Mouse (Mus musculus): Measurements from ENCODE around the gene Ccdc30. TPM values are rescaled to one million over a fixed set of nuclear protein-coding genes. Genes with fewer than 3 reads are reported as not detected.

Ccdc30 gene
- 7.8 TPM for polyA plus RNA-seq (2017; shearing (Covaris generic))

DNA sequence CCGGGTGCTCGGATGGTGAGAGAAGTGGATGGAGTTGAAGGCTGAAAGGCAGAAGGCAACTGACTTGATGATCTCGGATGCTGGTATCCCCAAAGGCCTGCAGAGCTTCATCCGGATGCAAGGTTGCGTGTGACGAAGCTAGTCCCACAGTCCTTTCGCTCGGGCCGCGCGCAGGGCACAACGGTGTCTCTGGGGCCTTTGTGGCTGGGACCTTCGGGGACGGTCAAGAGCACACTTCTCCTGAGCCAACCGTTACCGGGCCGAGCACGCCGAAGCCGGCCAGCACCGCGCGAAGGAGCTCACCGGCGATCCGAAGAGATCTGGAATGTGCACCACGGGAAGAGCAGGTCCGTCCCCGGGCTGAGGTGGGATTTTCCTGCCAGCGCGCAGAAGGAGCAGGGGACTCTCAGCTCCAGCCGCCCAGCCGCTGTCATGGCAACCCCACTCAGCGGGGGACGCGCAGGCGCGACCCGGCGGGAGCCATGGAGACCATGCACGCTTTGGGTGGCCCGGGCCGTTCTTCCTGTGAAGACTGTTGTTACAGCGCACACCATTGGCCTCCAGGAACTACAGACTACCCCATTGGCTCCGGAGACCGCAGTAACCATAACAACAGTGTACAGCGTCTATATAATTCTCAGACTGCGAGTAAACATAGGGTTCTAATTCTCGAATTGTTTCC, at the start of gene Ccdc30:
Gene Ccdc30, minus strand, starts transcription at position 450 of the 682 bp plus-strand sequence.

DNA sequence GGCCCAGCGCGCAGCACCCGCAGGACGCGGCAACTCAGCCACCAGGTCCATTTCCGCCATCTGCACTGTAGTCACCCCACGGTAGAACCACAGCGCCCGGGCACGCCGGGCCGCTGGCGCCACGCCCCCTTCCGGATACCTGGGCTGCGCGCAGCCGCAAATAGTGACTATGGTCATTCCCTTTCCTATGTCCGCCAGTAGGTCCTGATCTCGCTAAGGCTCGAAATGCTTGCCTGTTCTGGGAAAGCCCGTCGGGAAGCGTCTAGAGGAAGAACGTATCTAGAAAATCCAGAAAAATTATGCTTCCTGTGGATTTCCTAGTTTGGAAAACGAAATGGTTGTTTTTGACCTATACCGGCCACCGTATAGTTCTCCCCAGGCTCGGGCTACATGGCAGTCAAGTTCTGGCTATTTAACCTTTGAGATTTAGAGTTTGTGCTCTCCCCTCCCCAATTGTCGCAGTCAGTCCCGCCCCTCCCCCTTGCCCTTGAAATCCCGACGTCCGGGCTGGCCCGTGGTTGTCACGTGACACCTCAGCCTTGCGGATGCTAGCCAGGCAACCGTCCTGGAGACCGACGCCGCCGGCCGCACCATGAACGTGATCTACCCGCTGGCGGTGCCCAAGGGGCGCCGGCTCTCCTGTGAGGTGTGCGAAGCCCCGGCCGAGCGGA, 7.1 kb upstream of the Ccdc30 start, which contains the start of the genes Ppcs and Zmynd12:
Gene Ppcs, minus strand, starts transcription at position 127 of the 671 bp plus-strand sequence.
Gene Zmynd12, plus strand, starts transcription at position 521 of the 671 bp plus-strand sequence.

DNA sequence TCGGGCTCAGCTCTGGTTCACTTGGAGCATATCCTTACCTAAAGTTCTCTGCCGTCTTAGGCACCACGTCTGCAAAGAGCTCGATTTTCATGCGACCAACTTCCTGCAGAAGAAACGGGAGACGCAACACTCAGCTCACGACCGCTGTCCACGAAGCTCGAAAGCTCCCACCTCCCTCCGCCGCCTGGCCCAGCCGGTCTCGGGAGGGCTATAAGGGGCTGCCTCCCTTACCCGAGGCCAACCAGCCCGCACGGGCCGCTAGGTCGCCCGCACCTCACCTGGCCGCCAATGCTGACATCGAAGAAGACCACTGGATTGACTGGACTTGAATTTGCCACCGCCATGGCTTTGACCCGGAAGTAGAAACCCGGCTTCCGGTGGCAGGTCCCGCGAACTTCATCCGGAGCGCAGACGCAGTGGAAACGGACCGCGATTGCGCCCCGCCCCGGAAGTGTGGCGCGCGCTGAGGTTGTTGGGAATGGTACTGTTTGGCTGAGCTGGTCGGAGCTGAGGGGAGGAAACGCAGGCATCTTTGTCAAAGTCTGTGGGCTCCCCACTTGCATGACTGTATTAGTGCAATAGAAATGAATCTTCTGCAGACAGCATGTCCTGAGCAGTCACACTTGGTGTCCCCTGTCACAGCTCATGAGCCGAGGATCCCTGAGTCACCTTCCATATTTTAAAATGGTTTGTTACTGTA, 95.0 kb downstream of the Ccdc30 start, which contains the start of gene Ppih:
Gene Ppih, minus strand, starts transcription at position 416 of the 700 bp plus-strand sequence.

DNA sequence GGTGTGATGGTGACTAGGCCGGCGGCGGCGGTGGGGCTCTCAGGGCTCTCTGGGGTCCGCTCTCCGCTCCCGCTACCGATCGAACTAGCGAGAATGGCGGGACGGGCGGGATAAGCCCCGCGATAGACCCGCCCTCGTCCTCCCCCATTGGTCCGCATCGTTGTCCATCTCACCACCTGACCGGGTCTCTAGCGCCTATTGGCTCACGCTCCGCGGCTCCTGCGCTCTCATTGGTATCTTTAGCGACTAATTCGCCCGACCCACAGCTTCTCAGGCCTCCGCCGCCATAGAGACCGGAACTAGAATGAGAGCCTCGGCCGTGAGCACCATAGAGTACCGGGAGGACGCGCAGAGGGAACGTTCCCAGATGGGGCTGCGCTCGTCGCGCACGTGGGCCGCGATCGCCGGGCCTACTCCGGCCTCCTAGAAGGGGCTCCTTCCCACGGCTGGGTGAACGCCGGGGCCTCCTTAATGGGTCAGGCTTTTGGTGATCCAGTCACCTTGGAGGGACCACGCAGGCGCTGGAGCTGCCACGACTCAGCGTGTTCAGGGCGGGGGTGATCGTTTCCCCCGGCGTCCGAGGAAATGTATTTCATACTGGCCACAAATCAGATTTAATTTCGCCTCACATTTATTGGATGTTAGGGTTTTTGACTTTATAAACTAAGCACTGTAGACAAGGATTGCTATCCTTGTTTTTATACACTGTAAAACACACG, 120.7 kb downstream of the Ccdc30 start, which contains the start of gene Ybx1:
Gene Ybx1, minus strand, starts transcription at position 190 of the 719 bp plus-strand sequence.

Other genes starting within 250 kb of the Ccdc30 start
- gene Zfp691, start 241.3 kb downstream of the Ccdc30 start, polyA plus RNA-seq (2017; shearing (Covaris generic)) = 3.4 TPM
- 0.57 TPM for gene Ermap, start 225.5 kb downstream of the Ccdc30 start, polyA plus RNA-seq (2017; shearing (Covaris generic))
- gene Svbp, start 220.2 kb downstream of the Ccdc30 start, polyA plus RNA-seq (2017; shearing (Covaris generic)) = 70.2 TPM
- 0.20 TPM for gene Tmem269, start 197.3 kb downstream of the Ccdc30 start, polyA plus RNA-seq (2017; shearing (Covaris generic))
- gene AU022252, start 182.8 kb downstream of the Ccdc30 start, polyA plus RNA-seq (2017; shearing (Covaris generic)) = 16.9 TPM
- gene P3h1, start 182.6 kb downstream of the Ccdc30 start, polyA plus RNA-seq (2017; shearing (Covaris generic)) = 1.2 TPM
- gene Cldn19, start 160.1 kb downstream of the Ccdc30 start, polyA plus RNA-seq (2017; shearing (Covaris generic)) = not detected
- gene Ybx1, start 120.9 kb downstream of the Ccdc30 start, polyA plus RNA-seq (2017; shearing (Covaris generic)) = 56.4 TPM
- 44.0 TPM for gene Ppih, start 95.0 kb downstream of the Ccdc30 start, polyA plus RNA-seq (2017; shearing (Covaris generic))
- gene Ppcs, start 6.9 kb upstream of the Ccdc30 start, polyA plus RNA-seq (2017; shearing (Covaris generic)) = 68.2 TPM
- 0.27 TPM for gene Zmynd12, start 7.3 kb upstream of the Ccdc30 start, polyA plus RNA-seq (2017; shearing (Covaris generic))
- gene Rimkla, start 77.1 kb upstream of the Ccdc30 start, polyA plus RNA-seq (2017; shearing (Covaris generic)) = 0.11 TPM
- gene Foxj3, start 121.5 kb upstream of the Ccdc30 start, polyA plus RNA-seq (2017; shearing (Covaris generic)) = 18.3 TPM
- 3.7 TPM for gene Frg2f1, start 124.0 kb upstream of the Ccdc30 start, polyA plus RNA-seq (2017; shearing (Covaris generic))
- gene Guca2a, start 222.2 kb upstream of the Ccdc30 start, polyA plus RNA-seq (2017; shearing (Covaris generic)) = not detected
- not detected for gene Guca2b, start 243.4 kb upstream of the Ccdc30 start, polyA plus RNA-seq (2017; shearing (Covaris generic))

Measured in inflammation-experienced regulatory T-cells, adult 16 weeks (primary cell).